ENCODE assay signal across 9 mouse cellular contexts in the genomic region with DNA sequence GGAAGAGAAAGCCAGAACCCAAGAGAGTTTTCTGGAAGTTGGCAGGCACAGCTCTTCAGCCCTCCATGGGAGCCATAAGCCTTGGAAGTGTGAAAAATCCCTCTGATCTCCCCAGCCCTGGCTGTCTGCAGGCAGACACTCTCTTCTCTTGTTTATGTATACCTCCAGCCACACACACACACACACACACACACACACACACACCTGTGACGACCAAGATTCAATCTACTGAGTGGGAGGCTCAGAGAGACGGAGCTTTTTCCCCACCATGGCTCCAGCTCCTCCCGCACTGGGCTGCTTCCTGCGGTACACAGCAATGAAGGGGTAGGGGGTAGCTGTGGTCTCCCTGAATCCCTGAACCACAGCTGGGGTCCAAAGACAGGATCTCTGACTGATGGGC. TPM values are rescaled to one million over a fixed set of nuclear protein-coding genes. Genes with fewer than 3 reads are reported as not detected.
DNase-seq lines count a peak whose midpoint lies in the region; ATAC-seq and TF ChIP-seq lines count a peak whose summit lies in the region.
"Had no signal": no experiment of that assay in that cellular context is flagged by ENCODE, and none has a peak within 500 bp of the region (broad histone marks: within the 10 kb centered on the region; RNA-seq: fewer than 3 reads in every experiment).

No protein-coding gene starts in this region.

- no peak for TF ChIP-seq CTCF in intestine, postnatal 0 days (IDR thresholded peaks at IDR 0.05; ENCODE audit: low read depth)

- 41% methylated on average over 4 of the region's 4 CpGs for WGBS in heart, embryonic 16.5 days
- WGBS in embryonic facial prominence, embryonic 15.5 days: 28% methylated on average over 4 of the region's 4 CpGs
- WGBS in intestine, postnatal 0 days: 59% methylated on average over 4 of the region's 4 CpGs
- 60% methylated on average over 4 of the region's 4 CpGs for WGBS in neural tube, embryonic 12.5 days

- peak overlapping the region; percentile 92 for H3K4me3 ChIP-seq in heart, embryonic 16.5 days (ENCODE audit: low read length)
- H3K4me3 ChIP-seq in embryonic facial prominence, embryonic 15.5 days (replicated peaks): peak overlapping the region; percentile 83
- peak overlapping the region; percentile 18; the same call in 1 of the 2 replicates for H3K4me3 ChIP-seq in intestine, postnatal 0 days (ENCODE audit: low read depth, low read length)
- H3K4me3 ChIP-seq in neural tube, embryonic 12.5 days: peak overlapping the region; percentile 70

- intact Hi-C loops in heart, postnatal 36 days (cut with DNase I): loop anchor here (2.0 kb wide), 1 partner anchor 58 kb away; no protein-coding TSS in a partner anchor
- intact Hi-C loops in gastrocnemius, postnatal 14 days (cut with DNase I; ENCODE audit: low total_unique reads): no loop called here

- peak overlapping the region; percentile 95 for H3K4me2 ChIP-seq in heart, embryonic 16.5 days (ENCODE audit: low read depth, low read length)
- H3K4me2 ChIP-seq in embryonic facial prominence, embryonic 15.5 days (replicated peaks): peak overlapping the region; percentile 88
- peak overlapping the region; percentile 97 for H3K4me2 ChIP-seq in intestine, postnatal 0 days (replicated peaks; ENCODE audit: low read depth)
- H3K4me2 ChIP-seq in neural tube, embryonic 12.5 days (replicated peaks): peak overlapping the region; percentile 96

- peak overlapping the region; percentile 96 for H3K9ac ChIP-seq in heart, embryonic 16.5 days (ENCODE audit: low read length)
- H3K9ac ChIP-seq in embryonic facial prominence, embryonic 15.5 days: 0 out of 2 replicates have a peak overlapping the region, but pooled peaks have one; percentile 85
- no peak overlapping the region for H3K9ac ChIP-seq in intestine, postnatal 0 days (ENCODE audit: low read depth, low read length)
- peak overlapping the region; percentile 35; the same call in 1 of the 2 replicates for H3K9ac ChIP-seq in neural tube, embryonic 12.5 days

- peaks cover 42% of the 10 kb centered on the region for H3K4me1 ChIP-seq in heart, embryonic 16.5 days (ENCODE audit: control insufficient read depth, insufficient read depth, low read length)
- H3K4me1 ChIP-seq in embryonic facial prominence, embryonic 15.5 days: peaks cover 64% of the 10 kb centered on the region
- no peaks in the 10 kb centered on the region; the same call in 1 of the 2 replicates for H3K4me1 ChIP-seq in intestine, postnatal 0 days (replicated peaks; ENCODE audit: control insufficient read depth, insufficient read depth, low read length)
- peaks cover 42% of the 10 kb centered on the region for H3K4me1 ChIP-seq in neural tube, embryonic 12.5 days

- no peaks in the 10 kb centered on the region for H3K36me3 ChIP-seq in heart, embryonic 16.5 days (ENCODE audit: control insufficient read depth, insufficient read depth)
- H3K36me3 ChIP-seq in embryonic facial prominence, embryonic 15.5 days: no peaks in the 10 kb centered on the region
- H3K36me3 ChIP-seq in intestine, postnatal 0 days (ENCODE audit: control insufficient read depth, insufficient read depth): no peaks in the 10 kb centered on the region
- no peaks in the 10 kb centered on the region for H3K36me3 ChIP-seq in neural tube, embryonic 12.5 days

- no peak overlapping the region; the same call in 1 of the 2 replicates for H3K27ac ChIP-seq in heart, embryonic 16.5 days (ENCODE audit: low read length)
- H3K27ac ChIP-seq in embryonic facial prominence, embryonic 15.5 days (replicated peaks): peak overlapping the region; percentile 95
- H3K27ac ChIP-seq in intestine, postnatal 0 days (ENCODE audit: low read depth, low read length): no peak overlapping the region
- H3K27ac ChIP-seq in neural tube, embryonic 12.5 days: no peak overlapping the region

- H3K9me3 ChIP-seq in heart, embryonic 16.5 days (replicated peaks; ENCODE audit: control insufficient read depth, low read length): no peaks in the 10 kb centered on the region
- no peaks in the 10 kb centered on the region for H3K9me3 ChIP-seq in embryonic facial prominence, embryonic 15.5 days (replicated peaks)
- no peaks in the 10 kb centered on the region for H3K9me3 ChIP-seq in intestine, postnatal 0 days (ENCODE audit: control insufficient read depth)
- no peaks in the 10 kb centered on the region for H3K9me3 ChIP-seq in neural tube, embryonic 12.5 days

- no peaks in the 10 kb centered on the region for H3K27me3 ChIP-seq in heart, embryonic 16.5 days (ENCODE audit: control insufficient read depth, insufficient read depth, low read length)
- H3K27me3 ChIP-seq in embryonic facial prominence, embryonic 15.5 days: no peaks in the 10 kb centered on the region
- no peaks in the 10 kb centered on the region; the same call in 1 of the 2 replicates for H3K27me3 ChIP-seq in intestine, postnatal 0 days (replicated peaks; ENCODE audit: control insufficient read depth, insufficient read depth, low read length)
- no peaks in the 10 kb centered on the region for H3K27me3 ChIP-seq in neural tube, embryonic 12.5 days (replicated peaks)

- no peak for ATAC-seq in heart, embryonic 16.5 days (replicated peaks; ENCODE audit: extremely low read depth, insufficient read depth, low FRiP score)
- no peak for ATAC-seq in embryonic facial prominence, embryonic 15.5 days (ENCODE audit: insufficient number of reproducible peaks, low FRiP score, low TSS enrichment, low read depth)
- no peak for ATAC-seq in intestine, postnatal 0 days
- no peak for ATAC-seq in neural tube, embryonic 12.5 days (ENCODE audit: low FRiP score, low read depth)
- ATAC-seq in erythroid progenitor cell, adult 5-6 weeks (replicated peaks; ENCODE audit: low FRiP score, poor library complexity, severe bottlenecking): no peak
- ATAC-seq: inflammation-experienced regulatory T-cells, adult 6 months had no signal

- no peak for DNase-seq in heart, postnatal 36 days
- DNase-seq in gastrocnemius, postnatal 14 days: no peak
- DNase-seq in adrenal gland, adult (ENCODE audit: inconsistent age in 2 of 2, low spot score in 1 of 2): no peak

RNA-seq across cellular contexts. Expression of gene Zcchc24, which starts 2.4 kb away (rescaled TPM):
- 19.5 and 25.5 TPM in 2 replicates for polyA plus RNA-seq in heart, embryonic 16.5 days (2015; fragmentation: Nextera tagmentation; extraction: Ambion mirVana)
- 10 to 100 TPM; 35.0 to 39.0 TPM for total RNA-seq in heart, postnatal 36 days (2021)
- 34.0 and 35.2 TPM in 2 replicates for polyA plus RNA-seq in embryonic facial prominence, embryonic 15.5 days (2015; fragmentation: Nextera tagmentation; extraction: Ambion mirVana)
- polyA plus RNA-seq in intestine, postnatal 0 days (2015; fragmentation: Nextera tagmentation; extraction: Ambion mirVana): 10.3 and 12.1 TPM in 2 replicates
- polyA plus RNA-seq in neural tube, embryonic 12.5 days (2016; fragmentation: Nextera tagmentation; extraction: Ambion mirVana): 21.5 and 22.2 TPM in 2 replicates
- 10 to 100 TPM; 45.2 to 45.5 TPM for total RNA-seq in gastrocnemius, postnatal 14 days (2021)
- 2.5 and 2.9 TPM in 2 replicates for total RNA-seq in erythroid progenitor cell, adult 5-6 weeks (2015; ENCODE audit: low replicate concordance)
- total RNA-seq in erythroid progenitor cell, adult 5-6 weeks (2017; ENCODE audit: low replicate concordance): 0.61 and 1.3 TPM in 2 replicates

Comparison
In these comparisons a context has a peak if more than half of its experiments do, and no peak if none do; other contexts are left out.
1. H3K4me3 ChIP-seq: peak in every context shown above with its lines; median percentile 92 in heart, embryonic 16.5 days; 83 in embryonic facial prominence, embryonic 15.5 days; 70 in neural tube, embryonic 12.5 days; 18 in intestine, postnatal 0 days.